Mouse (Mus musculus) adrenal gland, adult 10 weeks (tissue): ENCODE results near the gene Pcyt1b. TPM values are rescaled to one million over a fixed set of nuclear protein-coding genes. Genes with fewer than 3 reads are reported as not detected.

Experiments used
- polyA plus RNA-seq: library from polyadenylated mRNA; stranded (reverse); fragments of 350-450 nt; fragmentation: Illumina TruSeq; extraction: RNeasy Lipid Tissue Mini Kit (QIAGEN cat#74804); gene quantifications from one replicate; pipeline ENCODE4 v1.2.3, GENCODE M21; 2014; ENCODE audit warnings: low read depth, low replicate concordance

The Pcyt1b gene
- 1.2 TPM for polyA plus RNA-seq

DNA sequence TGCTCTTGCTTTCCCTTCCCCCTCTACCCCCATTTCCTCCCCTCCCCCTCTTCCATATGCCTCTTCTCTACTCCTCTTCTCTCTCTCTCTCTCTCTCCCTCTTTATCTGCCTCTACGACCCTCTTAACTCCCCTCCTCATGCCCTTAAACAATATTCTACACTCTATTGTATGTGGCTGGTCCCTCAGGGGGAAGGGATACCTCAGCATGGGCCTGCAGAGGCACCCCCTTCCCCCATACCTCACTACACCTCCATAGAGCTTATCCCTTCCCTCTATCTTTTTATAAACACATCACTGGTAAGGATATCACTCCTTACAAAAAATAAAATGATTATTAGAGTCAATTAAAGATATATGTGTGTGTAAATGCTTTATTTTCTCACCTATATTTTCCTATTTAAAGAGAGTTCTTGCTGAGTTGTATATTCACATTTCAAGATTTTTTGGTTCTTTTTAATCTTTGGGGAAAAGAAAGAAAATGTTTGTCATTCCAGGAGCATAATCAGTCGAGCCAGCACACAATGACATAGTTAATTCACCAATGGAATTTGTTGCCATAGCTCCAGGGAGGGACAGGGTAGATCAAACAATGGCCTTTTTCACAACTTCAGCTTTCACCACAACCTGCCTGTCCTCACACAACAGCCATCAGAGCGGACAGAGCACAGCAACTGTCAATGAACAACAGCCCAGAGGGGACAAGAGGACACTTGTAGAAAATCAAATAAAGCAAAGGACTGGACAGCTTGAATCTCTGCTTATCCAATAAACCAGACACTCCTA, at the start of gene Pcyt1b:
TSS of gene Pcyt1b (plus strand) at position 646 of the 785 bp plus-strand sequence.

DNA sequence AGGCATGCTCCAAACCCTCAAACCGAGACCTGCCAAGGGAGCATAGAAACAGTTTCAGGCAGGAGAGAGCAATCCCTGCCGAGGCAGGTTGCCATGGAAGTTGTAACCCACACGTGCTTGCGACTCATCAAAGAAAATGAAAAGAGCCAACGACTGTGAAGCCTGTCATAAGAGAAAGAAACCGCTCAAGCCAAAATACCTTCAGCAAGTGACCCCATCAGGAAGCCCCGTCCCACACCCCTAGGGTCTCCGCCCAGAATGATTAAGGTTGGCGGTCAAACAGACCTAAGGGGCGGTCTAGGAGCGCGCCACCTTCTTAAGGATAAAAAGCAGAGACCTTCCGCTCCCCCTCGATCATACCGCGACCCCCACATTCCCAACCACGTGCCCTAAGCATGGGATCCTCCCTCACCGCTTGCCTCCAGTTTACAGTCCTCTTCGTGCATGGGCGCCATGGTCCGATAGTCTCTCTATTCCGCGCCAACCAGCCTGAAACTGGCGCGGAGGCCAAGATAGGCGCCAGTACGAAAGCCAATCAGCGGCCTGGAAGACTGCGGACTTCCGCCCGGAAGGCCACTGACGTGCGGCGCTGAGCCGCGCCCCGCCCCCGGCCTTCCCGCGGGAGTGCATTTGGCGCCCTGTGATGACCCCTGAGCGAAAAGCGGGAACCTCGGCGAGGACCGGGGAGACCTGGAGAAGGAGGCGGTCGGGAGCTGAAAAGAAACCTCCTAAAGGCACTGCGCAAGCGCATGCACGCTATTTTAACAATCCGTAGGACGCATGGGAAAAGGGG, 22.8 kb upstream of the Pcyt1b start, which contains the start of gene Pola1:
TSS of gene Pola1 (minus strand) at position 499 of the 793 bp plus-strand sequence.

Other genes with a start within 250 kb of the Pcyt1b start
- gene Pola1, start 22.7 kb upstream of the Pcyt1b start, polyA plus RNA-seq, result 16.3 TPM
- gene Pdk3, start 177.3 kb downstream of the Pcyt1b start, polyA plus RNA-seq, result 45.5 TPM